Mouse (Mus musculus): ENCODE measurements at regions not wholly inside any gene's neighbourhood (a gene's known extent, or its start where the extent isn't known, plus 50 kb on each side); places are given as distances from the start of the nearest gene placed in this dataset.
"Not testable (repeated sequence)": the region's sequence is repeated elsewhere in the genome, so short reads cannot be mapped to it uniquely, and the experiment has no call there.

DNA sequence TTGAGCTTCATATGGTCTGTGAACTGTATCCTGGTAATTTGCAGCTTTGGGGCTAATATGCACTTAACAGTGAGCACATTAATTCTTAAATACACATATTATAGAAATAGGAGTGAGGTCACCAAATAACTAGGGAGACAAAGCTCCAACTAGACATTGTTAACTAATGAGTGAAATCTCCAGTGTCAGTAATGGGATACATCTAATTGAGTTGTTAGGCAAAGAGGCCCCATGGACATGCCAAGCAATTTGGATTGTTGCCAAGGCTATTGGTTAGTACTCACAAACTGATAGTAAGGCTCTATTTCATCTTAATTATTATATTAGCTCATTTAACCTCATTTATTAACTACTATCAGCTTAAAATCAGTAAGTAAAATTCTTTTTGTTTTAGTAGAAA is 698.5 kb downstream of the Triml1 start:
- no peak for DNase-seq (ENCODE audit: low spot score)

DNA sequence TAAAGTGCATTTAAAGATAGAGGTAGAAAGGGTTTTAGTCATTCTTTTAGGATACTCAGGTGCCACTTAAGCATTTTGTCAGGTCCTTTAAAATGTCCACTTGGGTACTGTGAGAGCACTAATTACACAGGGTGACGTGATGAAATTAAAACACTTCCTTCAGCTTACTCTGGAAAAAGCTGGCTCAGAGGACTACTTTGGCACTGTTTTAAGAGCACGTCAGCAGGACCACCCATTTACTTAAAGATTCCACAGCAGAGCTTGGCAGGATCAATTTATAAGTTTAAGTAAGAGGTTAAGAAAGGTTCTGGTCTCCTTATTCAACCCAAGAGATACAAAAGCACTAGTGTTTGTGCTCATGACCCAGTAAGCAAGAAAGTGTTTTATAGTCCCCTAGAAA is 738.7 kb downstream of the Triml1 start:
- DNase-seq (ENCODE audit: low spot score), result no peak

DNA sequence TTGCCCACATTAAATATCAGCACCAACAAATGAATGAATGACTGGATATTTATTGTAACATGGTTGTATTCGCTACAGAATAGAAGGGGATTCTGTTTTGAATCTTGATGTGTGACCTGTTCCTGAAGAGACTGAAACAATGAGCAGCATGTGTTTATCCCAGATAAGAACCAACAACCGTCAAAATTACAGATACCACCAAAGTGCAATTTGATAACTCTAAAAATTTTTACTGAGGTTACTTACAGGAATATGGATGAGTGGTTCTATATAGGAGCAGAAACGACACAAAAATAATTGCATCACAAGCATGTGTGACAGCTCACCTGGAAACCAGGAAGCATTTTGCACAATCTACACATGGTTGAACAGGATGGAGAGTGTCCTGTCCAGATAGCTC is 744.4 kb downstream of the Triml1 start:
- DNase-seq (ENCODE audit: low spot score), result no peak

DNA sequence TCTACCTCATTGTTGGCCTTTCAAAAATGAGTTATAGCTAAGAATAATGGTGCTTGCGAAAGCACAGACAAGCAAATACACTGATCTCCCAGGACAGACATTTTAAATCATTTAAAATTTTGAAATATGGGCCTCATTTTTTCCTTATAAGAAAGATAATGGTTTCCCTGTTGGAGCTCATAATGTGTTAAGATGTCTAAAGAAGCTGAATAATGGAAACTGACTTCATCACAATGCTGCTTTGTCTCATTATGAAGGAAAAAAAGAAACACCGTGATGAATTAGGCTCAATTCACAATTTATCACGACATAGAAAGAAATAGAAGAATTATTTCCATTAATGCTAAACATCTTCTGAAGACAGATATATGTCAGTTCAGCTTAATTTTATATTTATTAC is 752.5 kb downstream of the Triml1 start:
- DNase-seq (ENCODE audit: low spot score), result no peak

DNA sequence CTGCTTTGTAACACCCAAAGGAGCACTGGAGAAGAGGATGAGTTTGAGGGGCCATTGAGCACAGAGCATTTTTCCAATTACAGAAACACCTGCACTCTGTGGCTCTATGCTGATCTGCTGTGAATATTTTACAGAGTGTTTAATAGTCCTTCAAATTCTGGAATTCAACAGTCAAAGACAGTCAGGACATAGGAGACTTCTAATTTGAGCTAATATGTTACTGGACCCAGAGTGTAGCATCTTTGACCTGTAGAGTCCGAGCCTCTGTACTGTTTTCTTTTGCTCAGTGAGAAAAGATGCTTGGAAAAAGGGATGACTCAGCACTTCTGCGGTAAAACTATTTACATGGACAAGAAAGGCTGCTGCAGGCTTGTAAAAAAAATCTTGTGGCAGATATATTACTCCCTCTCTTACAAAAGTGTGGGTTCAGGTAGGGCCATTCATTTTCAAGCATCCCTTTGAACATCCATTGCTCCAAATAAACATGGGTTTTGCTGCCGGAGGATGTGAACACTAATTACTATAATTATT is 793.1 kb downstream of the Triml1 start:
- no peak for DNase-seq (ENCODE audit: low spot score)

DNA sequence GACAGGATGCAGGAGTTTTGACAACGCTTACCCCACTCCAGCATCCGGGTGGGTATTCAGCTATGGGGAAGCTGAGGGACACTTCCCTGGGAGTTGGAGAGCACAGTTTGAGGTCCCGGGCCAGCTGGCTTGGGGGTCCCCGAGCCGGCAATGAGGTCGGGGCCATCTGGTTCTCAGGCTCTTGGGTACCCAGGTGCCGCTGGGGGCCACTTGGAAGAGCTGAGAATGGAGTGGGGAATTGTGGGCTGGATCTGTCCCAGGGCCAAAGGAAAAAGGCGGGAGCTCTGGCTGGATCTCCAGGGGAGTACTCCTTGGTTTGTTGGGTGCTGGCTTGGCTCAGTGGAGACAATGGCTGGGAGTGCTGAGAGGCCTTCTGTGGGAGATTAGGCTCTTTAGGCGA is 806.6 kb downstream of the Triml1 start:
- no peak for DNase-seq (ENCODE audit: low spot score)

DNA sequence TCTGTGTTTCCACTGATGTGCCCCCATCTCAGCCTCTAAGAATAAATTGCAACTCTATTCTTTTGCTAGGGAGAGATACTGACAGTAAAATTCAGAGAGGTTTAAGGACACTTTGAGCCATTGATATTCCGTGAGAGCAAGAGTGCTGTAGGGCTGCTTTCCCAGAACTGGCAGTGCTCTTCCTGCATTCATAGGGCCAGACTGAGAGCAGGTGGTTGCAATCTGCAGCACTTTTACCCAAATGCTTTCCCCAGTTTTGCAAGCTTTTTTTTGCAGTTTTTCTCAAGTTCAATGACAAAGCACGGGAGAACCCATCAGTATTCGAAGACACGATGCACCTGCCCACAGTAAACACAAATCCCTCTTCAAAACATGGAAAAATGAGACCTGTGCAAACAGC is 816.6 kb downstream of the Triml1 start:
- DNase-seq (ENCODE audit: low spot score), result no peak

DNA sequence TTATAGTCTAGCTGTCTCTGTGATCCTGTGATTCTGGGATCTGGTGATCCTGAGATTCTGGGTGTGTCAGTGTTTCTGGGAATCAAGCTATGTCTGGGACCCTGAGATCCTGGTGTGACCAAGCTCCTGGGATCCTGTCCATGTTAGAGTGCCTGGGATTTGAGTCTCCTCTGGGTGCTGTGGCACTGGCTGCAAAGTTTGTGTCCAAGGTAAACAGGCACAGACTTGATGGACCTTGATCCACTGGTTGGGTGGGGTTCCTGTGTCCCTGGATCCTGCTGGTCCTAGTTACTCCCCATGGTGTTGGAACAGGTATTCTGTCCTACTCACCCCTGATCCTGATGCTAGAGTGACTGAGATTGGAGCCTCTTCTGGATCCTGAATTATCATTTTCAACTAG is 818.4 kb downstream of the Triml1 start:
- DNase-seq (ENCODE audit: low spot score), result no peak

DNA sequence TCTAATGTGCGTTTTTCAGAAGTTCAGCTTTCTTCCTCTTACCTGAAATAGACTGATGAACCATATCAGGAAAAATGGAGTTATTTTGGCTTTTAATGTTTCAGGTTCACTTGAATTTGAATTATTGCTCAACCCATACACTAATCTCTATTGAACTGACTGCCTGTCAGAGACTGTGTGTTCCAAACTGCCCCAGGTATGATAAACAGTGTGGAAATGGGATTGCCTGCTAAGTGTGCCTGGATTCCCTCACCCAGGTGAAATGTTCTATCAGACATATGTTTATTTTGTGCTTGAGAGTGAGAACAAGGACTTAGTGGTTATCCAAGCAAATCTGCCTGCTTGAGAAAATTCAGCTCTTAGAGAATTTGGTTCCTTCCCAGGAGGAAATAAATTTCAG is 830.2 kb downstream of the Triml1 start:
- no peak for DNase-seq (ENCODE audit: low spot score)

DNA sequence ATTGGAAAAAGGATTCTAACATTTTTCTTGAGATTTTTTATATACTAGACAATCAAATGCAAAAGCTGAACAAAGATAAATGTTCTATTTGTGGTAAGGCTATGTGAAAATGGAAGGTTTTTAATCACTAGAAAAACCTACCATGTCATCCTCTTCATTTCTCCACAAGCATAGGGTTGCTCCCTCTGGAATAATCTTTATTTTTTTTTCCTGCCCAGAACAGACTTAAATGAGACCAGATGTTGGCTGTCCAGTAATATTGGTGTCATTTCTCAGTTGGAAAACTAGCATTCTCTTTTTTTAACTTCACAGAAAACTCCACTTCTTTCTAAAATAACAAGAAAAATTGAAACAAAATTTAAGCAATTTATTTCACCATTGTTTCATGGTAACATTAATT is 849.9 kb downstream of the Triml1 start:
- no peak for DNase-seq (ENCODE audit: low spot score)

DNA sequence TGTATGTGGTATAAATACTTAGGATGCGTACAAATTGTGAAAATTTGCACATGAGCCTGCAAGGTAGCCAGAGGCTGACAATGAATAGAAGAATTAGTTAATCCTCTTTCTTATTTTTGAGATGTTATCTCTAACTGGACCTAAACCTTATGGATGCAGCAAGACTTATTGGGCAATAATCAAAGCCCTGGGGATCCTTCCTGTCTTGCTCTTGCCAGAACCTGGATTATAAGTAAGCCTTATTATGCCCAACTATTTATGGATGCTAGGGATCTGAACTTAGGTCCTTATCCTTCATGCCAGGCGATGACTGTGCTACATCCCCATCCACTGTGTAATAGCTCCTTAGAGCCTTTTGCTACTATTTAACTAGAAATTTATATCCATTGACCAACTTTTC is 859.3 kb downstream of the Triml1 start:
- DNase-seq (ENCODE audit: low spot score), result no peak

DNA sequence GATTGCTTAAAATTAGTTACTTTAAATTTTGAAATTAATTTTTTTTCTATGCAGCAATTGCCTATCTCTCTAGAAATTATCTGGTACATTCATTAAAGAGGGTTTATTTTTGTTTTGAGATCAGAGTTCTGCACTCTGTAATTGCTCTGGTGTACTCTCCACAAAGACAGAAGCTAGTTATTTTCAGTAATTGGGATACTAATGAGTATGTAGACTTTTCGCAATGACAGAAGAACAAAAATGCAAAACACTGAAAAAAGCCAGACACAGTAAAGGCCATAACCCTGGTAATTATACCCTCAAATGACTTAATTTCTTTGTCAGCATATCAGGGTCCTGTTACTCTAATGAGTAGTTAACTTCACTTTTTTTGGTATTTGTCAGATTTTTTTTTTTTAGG is 836.5 kb upstream of the Frg1 start:
- no peak for DNase-seq (ENCODE audit: low spot score)

DNA sequence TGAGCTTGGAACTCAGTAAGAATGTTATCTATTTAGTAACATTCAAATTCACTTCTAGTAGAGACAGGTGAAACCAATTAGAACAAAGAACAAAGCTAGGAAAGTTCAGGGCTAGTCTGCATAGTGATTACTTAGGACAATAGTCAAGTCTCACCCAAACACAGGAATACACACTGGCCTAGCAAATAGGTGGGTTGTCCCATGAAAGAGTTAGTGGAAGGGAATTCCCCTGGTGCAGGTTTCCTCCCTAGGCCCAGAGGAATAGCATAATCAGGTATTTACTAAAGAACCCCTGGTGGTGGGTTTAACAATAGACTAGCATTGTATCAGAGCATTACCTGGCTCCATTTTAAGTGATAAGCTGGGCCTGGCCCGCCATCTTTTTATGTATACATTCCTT is 825.4 kb upstream of the Frg1 start:
- DNase-seq (ENCODE audit: low spot score), result not testable (repeated sequence)

DNA sequence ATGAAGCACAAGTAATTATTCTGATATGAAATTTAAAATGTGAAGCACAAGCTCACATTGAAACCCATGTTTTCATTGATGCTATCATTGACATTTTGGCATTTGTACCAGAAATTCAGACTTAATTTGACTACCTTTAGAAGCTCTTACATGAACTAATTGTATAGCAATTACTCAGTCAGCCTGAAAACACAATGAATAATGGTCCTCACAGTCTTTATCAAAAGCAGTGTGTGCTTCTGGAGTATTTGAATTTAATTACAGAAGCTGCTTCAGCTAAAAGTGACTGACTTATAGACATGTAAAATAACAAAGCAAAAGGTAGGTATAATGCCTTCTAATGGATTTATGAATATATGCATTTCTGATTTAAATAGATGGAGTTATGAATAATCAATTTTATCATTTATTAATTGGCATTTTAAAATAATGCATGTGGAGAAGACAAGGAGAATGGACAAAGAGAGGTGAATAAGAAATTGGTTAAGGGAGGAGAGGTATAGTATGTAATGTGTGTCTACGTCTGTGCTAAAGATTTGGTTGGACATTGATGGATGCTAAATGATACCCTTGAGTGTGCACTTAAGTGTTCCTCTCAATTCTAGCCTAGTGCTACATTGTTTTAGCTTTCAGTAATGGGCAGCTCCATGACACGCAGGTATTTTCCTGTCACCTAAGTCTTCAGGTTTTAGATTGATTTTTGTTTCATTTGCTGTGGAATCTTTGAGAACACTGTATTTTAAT is 803.2 kb upstream of the Frg1 start:
- DNase-seq (ENCODE audit: low spot score), result no peak

DNA sequence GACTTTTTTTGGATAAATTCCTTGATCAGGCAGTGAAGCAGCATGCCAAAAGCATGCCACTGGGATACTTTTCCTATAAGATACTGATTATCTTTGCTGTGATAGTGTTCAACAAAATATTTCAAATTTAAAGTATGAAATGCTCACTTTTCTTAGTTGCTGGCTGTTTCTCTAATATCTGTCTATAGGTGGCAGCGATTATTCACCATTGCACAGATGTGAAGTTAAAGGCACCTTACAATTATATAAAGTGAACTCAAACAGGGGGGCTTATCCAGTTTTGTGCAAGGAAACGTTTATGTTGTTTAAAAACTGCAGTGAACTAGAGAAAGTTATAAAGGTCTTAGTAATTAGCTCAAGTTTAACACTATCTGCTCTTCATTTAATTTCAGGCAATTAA is 794.1 kb upstream of the Frg1 start:
- no peak for DNase-seq (ENCODE audit: low spot score)

DNA sequence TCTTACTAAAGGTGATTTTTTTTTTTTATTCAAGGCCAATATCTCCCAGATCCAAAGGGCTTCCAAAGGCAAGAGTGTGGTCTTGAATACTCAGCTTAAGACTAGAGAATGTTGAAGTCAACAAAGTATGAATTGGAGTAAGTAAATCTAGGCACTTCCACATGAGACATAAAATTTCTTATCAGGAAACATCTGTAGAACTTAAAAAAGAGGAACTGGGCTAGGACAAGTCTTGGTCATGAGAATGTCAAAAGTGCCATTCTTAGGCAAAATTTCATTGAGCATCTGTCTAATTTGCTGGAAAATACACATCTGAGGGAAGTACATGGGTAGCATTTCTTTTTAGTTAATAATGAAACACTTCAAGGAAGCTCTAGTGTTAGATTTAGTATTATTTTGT is 793.1 kb upstream of the Frg1 start:
- DNase-seq (ENCODE audit: low spot score), result no peak

DNA sequence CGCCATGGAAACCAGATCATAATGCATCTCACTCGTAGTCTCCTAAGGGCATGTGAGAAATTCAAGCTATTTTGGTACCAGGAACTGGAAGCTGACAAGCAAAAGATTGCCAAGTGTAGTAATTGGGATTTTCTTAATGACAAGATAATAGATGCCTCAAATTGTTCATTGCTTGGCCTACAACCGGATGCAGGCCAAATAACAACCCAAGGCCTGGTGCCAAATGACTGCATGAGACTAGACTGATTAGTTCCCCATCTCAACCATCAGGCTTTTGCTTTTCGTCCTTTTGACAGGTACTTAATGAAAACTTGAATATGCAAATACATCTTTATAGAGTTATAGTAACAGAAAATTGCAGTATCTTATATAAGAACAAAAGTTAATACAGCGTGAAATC is 780.4 kb upstream of the Frg1 start:
- DNase-seq (ENCODE audit: low spot score), result no peak

DNA sequence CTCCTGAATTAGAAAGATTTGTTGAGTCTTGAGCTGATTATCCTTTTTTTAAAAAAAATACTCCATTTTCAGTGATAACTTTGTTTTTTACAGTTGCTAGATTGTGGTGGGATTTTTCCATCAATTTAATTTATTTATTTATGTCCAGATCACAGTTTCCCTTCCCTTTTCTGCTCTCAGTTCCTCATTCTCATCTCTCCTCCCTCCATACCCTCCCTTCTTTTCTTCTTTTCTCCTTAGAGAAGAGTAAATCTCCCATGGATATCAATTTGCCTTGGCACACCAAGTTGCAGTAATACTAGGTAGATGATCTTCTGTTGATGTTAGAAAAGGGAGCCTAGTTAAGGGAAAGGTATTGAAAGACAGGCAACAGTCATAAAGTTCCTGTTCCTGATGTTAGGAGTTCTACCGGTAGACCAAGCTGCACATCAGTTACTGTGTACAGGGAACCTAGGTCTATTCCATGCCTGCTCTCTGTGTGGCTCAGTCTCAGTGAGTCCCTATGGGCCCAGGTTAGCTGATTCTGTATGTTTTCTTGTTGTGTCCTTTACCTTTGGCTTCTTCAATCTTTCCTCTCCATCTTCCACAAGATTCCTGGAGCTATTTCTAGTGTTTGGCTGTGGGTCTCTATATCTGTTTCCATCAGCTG is 777.2 kb upstream of the Frg1 start:
- no peak for DNase-seq (ENCODE audit: low spot score)

DNA sequence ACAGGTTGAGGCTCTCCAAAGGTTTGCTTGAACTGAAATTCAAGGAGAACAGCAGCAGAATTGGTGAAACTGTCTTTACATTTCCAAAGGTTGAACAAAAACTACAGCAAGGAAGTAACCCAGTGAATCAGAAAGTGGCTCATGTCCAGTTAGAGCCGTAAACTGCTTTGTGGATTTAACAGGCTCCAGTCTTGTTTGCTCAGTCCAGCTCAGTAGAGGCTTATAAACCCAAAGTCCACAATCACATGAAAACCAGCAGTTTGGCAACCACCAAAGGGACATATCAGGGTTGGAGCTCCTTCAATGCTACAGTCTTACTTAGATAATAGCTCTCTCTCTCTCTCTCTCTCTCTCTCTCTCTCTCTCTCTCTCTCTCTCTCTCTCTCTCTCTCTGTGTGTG is 770.2 kb upstream of the Frg1 start:
- DNase-seq (ENCODE audit: low spot score), result no peak

DNA sequence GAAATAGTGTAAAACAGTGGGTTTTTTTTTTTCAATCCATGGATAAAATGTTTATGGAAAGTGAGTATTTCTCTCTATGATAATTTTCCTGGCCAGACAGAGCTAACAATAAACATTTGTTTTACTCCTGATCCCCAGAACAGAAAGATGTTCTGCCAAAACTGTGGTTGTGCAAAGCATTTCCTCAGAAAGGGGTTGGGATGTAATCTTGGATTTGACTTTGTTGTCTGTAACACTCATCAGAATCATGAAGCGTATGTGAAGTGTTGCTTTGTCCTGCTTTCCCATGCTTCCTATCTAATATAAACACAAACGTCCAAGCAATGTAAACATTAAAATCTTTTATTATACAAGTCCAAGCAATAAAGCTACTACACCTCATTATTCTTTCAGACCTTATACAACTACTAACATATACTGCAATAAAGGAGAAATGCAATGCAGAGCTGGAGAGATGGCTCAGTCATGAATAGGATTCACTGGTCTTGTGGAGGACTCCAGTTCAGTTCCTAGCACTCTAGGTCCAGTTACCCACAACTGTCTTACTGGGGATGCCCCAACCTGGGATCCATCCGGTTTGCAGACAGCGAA is 766.5 kb upstream of the Frg1 start:
- DNase-seq (ENCODE audit: low spot score), result no peak

DNA sequence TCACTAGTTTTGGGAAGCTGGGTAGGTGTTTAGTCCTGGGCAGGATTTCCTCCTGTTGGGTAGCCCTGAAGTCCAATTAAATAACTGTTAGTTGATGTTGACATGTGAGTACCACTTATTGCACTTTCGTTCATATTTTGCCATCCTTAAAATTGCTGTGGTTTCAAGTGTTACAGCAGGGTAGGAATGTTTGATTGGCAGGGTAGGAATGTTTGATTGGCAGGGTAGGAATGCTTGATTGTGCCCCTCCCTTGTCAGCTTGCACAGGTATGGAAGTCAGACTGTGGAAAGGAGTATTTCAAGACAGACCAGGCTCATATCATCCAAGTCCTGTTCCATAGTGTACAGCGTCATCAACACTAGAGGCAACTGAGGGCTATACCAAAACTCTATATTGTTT is 745.6 kb upstream of the Frg1 start:
- no peak for DNase-seq (ENCODE audit: low spot score)

DNA sequence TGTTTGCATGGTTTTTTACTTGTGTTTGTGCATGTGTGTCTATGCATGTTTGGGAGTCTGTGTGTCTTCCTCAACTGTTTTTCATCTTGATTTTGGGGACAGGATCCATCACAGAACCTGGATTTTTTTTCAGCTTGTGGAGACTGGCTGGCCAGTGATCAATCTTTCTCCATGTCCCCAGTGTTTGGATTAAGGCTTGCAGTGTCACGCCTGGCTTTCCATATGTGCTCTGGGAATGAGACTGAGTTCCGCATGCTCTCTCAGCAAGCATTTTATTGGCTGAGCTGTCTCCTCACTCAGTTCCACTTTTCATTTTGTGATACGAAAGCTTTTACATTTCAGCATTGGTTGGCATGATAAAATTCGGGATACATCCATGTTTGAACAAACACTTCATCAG is 740.1 kb upstream of the Frg1 start:
- DNase-seq (ENCODE audit: low spot score), result no peak

DNA sequence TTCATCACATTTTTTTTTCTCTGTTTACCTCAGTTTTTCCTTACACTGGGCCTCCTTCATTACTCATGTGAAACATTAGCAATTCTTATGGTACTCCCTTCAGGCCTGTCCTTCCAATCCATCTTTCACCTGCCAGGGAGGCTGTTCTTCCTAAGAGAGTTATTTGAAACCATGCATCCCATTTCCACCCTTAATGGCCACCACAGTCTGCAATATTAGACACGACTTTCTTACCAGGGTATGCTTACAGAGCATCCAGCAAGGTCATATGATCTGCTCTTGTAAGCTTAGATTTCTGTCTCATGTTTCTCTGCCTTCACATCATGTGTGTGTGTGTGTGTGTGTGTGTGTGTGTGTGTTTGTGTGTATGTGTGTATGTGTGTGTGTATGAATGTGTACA is 739.7 kb upstream of the Frg1 start:
- no peak for DNase-seq (ENCODE audit: low spot score)

DNA sequence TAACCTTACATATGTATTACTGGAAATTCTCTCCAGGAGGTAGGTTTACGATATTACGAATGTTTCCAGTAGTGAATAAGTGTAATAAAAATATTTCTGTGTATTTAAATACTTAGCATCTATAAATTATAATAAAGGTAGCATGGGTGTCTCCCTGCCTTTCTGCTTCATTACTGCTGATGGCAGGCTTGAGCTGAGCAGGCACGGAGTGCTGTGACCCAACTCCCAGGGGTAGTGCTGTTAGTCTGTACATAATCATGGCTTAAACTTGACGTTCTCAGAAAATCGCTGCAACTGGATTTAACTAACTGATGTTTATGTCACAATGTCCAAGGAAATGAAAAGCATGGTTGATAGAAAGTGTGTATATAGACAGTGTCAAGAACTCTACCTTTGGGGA is 727.8 kb upstream of the Frg1 start:
- DNase-seq (ENCODE audit: low spot score), result no peak
